Mouse (Mus musculus): Measurements from ENCODE around the gene Ftcd.

GRCm38 (mm10) chr10:76636026-76636425 is 60.6 kb downstream of the Ftcd start:
- TF ChIP-seq CTCF (IDR thresholded peaks at IDR 0.05): no peak
- TF ChIP-seq POLR2A (IDR thresholded peaks at IDR 0.05; ENCODE audit: insufficient read depth, low read depth, low read length): no peak
